Mouse (Mus musculus): Measurements from ENCODE around the gene Frmd6.

Gene Frmd6

DNA sequence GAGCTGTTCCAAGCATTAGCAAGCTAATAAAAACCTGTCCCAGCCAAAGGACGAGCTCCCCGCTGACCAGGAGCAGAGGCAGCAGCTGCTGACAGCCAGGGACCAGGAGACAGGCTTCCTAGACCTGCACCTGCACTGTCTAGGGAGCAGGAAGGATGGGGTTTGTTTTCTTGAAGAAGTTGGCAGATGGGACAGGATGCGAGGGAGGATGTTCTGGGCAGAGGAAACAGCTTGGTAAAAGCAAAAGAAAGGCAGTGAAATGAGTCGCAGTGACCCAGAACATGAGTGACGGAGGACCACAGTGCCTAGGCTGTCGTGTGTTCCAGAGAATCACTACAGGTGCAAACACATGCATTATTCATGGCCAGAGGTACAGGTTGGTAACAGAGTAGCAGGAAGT lies 27.7 kb downstream of the Frmd6 start:
- peak; percentile 11 to 50 for DNase-seq

DNA sequence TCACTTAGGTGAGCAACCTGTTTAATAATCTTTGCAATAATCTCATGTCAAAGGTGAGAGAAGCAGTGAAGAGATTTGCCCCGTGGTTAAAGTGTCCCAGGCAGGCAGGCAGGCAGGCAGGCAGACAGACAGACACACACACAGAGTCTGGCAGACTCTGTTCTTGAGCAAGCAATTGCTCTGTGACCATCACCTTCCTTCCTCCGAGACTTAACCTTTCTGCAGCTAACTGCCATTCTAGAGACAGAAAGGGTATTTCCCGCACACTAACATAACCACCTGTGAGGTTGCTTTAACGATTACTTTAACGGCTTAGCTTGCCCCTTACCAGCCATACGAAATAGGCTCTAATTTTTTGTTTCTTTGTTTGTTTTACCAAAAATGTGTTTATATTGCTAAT lies 30.4 kb downstream of the Frmd6 start:
- no peak for DNase-seq

DNA sequence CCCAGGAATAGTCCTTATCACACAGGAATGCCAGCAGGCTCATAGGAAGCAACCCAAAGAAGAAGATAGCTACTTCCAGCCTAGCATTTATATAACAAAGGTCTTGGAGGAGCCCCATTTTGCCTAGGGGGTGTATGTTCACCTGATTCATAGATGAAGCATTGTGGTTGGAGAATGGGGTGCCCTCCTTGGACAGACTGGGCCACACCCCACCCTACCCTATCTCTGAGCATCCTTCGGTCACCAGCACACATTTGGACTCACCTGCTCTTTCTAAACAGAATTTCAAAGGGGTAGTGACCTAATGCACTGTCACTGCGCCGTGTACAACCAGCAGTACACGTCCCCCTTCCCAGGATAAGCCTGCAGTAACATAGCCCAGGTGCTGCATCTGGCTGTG lies 31.5 kb downstream of the Frmd6 start:
- DNase-seq, result no peak

DNA sequence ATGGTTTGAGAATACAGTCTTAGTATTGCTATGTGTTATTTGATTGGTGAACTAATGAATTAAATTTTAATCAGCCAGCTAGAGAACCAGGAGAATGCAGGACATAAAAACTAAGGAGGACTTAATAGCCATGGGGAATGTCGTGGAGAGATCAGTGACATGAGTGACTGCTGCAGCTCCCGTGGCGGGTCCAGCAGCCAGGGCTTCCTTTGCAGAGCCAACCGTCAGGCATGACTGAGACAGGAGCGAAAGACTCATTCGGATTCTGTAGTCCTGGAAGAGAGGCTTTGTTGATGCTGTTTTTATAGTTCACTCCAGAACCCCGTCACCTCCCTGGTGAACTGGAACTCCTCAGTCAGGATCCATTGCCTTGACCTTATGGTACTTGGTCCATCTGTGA lies 38.0 kb downstream of the Frmd6 start:
- DNase-seq, result no peak

DNA sequence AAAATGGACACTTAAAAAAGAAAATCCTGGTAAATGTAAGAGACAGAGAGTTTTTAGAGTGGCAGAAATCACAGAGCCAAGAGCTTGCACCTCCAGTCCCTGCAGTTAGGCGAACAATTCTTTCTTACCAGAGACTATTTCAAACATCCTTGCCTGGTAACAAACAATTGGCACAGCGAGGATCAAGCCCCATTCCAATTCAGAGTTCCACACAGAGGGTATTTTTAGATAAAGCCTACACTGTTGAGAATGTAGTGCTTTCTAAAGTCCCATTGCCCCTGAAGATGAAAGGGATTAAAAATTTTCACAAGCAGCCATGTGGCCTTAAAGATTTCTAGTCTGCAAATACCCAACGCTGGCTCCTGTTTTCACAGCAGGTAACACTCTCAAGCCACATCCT lies 42.5 kb downstream of the Frmd6 start:
- no peak for DNase-seq

DNA sequence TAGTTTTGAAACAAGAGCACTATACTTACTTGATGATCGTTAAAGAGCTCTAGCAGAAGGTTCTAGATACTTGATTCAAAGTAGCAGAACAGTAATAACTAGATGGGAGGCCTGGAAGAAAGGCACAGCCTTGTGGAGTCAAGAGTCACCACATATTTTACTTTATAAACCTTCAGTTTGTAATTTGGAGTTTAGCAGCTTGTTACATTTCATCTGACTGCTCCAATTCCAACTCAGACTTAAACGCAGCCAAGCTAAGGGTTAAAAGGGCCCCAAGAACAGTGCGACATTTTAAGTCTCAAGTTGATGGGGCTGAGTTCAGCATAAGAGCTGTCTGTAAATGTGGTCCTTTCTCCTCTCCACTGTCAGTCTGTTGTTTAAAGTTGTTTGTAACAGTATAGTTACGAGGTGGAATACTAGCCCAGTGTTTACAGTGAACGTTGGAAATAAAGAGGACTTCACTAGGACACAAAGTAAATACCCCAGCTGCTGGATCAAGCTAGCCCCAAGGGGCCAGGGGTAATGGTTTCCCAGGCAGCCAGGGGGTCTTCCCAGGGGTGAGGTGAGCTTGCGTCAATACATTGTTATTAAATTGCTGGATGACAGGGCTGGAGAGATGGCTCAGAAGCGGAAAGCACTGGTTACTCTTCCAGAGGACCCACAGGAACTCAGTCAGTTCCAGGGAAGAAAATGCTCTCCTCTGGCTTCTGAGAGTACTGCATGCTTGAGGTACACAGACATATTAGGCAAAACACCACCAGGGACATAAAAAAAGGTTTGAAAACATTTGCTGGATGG lies 43.1 kb downstream of the Frmd6 start:
- no peak for DNase-seq

DNA sequence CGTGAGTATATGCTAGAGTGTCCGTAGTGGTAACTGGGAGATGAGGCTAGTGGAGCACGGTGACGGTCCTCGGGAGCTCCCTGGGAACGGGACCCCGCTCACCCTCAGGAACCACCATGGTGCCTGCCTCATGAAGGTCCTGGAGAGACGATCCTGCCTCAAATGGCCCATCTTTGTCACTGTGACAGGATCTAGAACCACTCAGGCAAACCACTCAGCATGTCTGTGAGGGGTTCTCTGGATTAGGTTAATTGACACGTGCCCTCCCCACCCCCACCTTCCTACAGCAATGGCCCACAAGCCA lies 43.6 kb downstream of the Frmd6 start:
- DNase-seq, result no peak

DNA sequence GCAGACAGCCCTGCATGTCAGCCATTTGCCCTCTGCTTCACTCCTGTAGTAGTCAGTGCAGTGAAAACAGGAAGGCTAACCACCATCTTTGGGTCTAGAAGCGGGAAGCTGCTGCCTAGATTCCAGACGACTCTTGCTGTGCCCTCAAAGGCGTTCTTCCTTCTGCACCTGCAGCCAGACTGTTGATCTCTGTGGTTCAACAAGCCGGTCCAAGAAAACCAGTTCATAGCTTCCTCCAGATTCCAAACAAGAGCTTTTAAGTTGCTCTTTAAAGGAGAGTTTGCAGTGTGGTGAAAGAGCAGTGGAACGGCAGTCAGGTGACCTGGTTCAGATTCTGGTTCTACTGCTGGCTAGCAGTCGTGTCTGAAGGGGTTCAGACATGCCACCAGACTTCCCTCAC lies 48.2 kb downstream of the Frmd6 start:
- no peak for DNase-seq

DNA sequence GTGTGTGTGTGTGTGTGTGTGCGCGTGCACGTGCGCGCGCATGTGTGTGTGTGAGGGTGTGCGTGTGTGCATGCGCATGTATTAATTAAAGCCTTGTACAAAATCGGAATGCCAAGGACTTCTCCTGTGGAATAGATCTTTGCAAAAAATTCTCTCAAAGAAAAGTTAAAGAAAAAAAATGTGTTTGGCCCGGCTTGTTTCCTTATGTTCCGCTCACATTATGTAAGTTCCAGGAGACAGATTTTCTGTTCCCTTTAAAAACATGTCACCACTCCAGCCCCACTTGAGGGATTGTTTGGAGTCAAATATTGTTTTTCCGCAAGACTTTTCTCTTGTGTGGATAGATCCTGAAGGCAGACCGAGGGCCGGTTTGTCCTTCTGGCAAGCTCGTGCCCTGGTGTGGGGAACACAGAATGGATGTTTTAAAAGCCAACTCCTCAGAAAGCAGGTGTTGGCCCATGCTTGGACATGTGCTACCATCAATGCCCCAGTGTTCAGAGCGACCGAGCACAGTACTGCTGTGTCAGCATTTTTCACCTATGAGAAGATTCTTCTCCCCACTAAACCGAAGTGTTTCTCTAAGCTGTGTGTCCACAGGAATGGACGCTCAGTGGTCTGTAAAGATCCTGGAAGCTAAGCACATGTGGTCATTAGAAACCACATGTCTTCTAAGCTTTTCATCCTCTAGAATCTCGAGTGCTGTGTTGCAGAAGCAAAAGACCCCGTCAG lies 51.1 kb downstream of the Frmd6 start:
- DNase-seq, result no peak

DNA sequence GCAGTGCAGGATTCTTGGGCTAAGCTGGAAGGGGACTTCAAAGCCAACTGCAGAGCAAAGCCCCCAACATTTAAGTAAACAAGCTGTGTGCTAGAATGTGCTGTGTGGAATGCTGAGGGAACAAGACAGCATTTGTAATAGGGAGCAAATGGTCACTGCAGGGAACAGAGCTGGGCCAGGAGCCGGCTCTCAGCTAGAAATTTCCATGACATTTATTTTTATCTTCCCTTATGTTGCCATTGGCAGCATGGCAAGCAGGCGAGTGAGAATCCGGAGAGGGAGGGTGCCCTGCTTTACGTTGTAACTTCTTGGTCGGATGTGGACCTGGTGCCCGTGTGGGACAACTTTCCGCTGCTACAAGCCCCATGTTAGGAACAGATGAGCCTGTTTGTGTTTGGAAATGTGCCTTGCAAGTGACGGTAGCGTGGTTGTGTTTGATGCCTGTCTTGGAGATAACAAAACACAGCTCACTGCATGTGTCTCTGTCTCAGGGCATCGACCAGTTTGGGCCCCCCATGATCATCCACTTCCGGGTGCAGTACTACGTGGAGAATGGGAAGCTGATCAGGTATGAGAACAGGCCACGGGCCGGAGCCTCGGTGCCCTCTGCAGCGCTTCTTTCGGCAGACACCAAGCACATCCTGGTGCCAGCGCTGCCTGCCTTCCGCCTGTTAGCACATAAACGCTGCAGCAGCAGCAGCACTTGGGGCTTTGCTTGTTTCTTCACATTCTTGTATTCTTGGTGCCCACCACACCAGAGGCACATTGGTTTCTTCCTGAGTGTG lies 52.8 kb downstream of the Frmd6 start:
- no peak for DNase-seq

DNA sequence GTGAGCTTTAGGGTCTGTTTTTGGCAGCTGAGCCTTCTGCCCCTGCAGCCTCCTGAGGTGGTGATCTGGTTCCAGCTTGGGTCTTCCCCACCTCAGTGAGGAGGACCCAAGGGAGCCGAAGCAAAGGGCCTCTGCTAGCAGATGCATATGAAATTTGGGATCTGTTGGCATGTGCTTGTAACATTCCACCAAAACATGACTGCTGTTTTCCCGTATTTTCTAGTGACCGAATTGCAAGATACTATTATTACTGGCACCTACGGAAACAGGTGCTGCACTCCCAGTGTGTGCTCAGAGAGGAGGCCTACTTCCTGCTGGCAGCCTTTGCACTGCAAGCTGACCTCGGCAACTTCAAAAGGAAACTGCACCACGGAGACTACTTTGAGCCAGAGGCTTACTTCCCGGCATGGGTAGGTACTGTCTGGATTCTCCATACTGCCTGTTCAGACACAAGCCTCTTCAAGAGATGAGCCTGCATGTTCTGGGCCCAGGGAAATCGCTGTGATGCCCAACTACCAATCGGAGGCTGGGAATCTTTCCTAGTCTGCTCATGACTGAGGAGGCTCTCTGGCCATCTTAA lies 55.2 kb downstream of the Frmd6 start:
- no peak for DNase-seq

DNA sequence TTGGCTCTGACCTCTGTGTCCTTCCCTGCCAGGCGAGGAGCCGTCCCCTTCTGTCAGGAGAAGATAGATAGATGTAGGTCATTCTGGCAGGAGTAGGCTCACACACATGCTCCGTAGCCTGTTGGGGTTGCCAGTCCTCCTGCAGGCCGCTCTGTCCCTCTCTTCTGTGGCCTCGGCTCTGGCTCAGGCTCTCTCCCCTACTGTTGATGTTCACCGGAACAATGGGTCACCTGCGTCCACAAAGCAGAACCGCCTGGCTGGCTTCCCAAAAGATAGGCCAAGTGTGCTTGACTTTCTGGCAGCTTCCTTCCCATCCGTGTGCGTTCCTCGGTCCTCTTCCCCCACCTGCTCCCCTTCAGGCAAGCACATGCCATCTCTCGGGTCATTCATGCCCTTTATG lies 56.0 kb downstream of the Frmd6 start:
- DNase-seq, result peak; percentile 57 to 65

DNA sequence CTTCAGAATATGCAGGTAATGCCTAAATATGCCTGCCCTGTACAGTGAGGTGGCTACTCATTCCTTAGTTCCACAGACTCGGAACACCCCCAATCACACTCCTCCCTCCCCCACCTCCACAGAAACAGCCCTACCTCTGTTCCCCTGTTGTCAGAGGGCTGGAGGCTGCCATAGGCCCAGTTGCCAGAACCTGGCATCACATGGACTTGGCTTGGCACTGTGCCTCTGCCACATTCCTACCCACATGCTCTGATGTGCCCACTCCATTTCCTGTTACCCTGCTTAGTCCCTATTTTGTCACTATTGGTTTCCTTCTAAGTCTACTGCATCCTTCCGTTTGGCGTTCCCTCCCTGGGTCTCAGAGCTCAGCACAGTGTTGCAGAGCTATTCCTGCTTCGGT lies 56.5 kb downstream of the Frmd6 start:
- DNase-seq, result peak in 1 of 2 experiments; percentile 18

DNA sequence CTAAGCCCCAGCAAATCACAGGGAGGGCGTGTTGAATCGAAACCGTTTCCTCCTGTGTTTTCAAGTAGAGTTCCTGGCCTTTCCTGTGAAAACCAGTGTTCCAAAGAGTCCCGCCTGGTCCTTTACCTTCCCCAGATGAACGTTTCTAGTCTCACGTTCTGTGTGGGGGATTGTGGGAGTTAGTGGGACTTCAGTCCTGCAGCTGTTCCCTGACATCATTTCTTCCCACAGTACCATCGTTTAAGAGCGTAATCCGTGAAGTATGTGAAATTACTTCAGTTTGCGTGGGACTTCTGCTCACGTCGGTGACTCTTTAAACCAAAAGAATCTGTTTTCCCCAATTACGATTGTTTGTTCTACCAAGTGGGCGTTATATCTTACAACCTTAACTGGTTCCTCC lies 57.8 kb downstream of the Frmd6 start:
- no peak for DNase-seq

DNA sequence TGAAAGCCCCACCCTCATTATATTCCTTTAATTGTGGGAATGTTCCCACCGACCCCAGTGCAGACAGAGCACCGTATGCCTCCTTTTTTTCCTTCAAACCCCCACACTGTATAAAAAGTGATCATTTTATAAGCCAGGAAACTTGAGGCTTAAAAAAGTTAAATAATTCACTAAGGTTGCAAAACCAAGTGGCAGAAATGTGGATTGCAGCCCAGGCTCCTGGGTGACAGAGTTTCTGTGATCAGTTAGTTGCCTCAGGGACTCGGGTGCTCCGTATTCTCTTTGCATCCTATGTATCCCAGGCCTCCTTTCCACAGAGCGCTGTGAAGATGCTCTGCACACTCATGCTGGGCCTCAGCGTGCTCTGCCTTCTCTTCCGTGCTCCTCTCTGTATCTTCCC lies 58.8 kb downstream of the Frmd6 start:
- no peak for DNase-seq

DNA sequence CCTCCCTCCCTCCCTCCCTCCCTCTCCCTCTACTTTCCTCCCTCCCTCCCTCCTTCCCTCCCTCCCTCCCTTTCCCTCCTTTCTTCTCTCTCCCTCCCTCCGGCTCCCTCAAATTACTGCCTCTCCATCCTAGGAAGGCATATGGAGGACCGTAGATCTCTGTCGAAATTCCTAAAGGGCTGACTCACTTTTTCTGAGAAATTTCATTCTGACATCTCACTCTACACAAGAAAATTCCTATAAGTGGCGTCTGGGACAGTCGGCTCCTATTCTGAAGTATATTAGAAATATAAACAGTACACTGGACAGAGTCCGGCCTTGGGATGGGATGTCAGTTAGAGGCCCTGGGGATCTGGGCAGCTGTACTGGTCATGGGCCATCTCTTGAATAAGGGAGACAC lies 59.7 kb downstream of the Frmd6 start:
- no peak for DNase-seq

DNA sequence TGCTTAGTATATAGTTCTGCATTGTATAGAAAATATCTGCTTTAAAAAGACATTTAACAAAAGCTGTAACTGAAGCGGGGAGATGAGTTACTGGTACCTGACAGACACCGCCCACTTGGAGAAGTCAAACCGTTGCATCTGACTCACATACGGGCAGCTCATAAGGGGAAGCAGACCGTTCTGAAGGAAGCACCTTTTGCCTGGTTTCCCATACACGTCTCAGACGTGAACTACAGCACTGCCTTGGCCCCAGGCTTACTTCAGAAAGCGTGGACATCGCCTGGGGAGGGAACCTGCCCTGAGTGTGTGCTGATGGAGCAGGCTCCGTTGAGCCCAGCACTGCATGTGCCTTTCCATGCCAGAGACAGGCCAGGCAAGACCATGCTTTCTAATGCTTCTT lies 60.3 kb downstream of the Frmd6 start:
- DNase-seq, result no peak

DNA sequence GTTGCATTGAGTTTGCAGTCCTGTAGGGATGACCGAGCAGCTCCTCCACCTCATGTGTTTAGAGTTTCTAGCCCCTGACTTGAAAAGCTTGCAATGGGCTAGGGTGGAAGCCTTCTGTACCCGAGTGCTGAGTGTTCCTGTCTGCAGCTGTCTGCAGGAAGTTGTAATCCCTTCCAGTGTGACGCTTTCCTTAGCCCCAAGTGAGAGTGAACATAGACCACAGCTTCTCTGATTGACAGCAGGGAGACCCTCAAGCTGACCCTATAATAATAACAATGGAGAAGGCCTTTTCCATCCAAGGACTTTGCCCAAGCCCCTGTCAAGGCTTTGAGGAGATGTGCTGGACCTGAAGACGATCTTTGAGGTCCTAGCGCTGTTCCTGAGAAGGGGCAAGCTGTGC lies 65.1 kb downstream of the Frmd6 start:
- DNase-seq, result no peak

DNA sequence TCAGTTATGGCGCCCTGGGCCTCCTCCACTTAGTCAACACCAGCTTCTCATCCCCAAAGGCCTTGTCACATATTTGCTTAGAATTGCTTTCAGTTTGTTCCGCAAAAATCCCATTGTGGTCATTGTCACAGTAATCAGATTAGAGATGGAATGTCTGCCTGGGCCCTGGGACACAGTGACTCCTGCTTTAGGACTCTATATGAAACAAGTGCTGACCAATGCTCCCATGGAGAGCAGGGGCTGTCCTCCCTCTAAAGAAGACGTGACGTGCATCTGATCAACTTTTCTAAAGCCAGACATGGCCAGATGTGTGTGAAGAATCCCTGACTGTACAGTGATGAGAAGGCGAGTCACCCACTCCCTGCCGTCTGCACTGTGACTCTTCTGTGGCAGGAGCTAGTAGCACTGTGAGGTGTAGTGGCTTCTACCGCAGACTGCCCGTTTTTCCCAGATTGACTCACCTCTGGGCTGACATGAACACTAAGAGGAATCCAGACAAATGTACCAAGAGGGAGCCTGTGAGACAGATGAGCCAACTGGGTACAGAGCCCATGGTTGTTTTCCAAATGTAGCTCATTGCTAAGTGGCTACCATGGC lies 65.7 kb downstream of the Frmd6 start:
- DNase-seq, result no peak

DNA sequence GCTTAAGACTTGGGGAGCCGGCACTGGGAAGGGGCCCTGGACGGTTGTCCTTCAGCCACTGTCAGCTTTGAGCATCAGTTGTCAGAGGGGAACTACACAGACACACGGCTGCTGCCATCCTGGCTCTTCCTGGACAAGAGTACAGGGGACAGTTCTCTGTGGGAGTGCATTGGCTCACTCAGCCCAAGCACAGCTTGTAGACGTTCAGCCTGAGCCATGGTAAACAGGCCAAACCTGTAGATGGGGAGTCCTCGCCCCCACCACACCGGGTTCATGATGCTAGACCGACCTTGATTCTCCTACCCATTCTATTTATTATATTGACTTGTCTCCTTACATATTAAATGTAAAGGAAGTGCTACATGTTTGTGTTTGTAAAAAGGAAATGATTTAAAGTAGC lies 70.0 kb downstream of the Frmd6 start:
- DNase-seq, result no peak

DNA sequence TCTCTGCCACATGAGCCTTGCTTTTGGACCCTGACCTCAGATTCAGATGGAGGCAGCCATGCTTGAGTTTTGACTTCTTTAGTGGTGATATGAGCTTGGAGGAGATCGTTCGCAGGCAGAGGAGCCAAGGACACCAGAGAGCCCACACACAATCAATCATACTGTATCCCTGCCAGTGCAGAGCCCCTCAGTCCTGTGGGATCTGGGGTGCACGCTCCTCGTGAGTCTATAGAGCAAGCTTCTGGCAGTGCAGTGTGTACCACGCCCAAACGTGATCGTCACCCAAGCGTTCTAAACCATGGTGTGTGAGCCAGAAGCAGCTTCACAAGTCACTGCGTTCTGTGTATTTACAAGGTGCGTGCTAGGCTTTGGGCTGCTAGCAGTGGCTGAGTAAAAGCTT lies 70.8 kb downstream of the Frmd6 start:
- DNase-seq, result no peak

DNA sequence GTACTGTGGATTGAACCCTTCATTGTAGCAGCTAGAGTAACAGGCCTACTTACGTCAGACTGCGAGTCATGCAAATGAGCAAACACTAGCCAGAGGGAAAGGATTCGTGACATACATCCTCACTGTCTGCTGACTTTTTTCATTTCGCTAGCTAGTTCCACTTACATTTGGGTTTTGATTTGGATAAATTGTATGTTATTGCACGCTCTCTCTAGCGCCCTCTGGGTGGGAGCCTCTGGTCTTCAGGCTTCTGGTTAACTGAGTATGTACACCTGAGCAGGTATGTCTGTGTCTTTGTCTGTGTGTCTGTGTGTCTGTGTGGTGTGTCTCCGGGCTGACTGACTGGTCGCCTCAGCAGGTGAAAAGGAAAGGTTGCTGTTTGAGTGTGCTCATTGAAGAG lies 72.1 kb downstream of the Frmd6 start:
- peak in 1 of 2 experiments; percentile 54 for DNase-seq

DNA sequence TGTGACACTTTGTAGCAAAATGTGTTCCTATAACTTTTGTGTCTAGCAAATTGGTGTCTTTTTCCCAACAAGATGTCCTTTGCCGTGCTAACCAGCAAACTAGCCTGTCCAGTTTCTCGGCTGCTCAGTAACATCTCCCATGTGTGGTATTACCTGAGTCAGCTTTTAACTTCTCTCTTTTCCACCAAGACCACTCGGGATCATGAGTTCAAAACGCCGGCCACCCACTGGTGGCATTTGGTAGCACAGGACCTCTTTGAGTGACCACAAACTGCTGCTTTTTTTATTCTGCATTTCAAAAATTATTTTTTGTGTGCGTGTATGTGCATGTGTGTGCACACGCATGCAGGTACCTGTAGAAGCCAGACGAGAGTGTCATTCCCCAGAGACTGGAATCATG lies 73.1 kb downstream of the Frmd6 start:
- no peak for DNase-seq
